Mouse (Mus musculus) liver, postnatal 0 days (tissue): Measurements from ENCODE around the gene Nf2.

ENCODE experiments used
- CTCF ChIP-seq: sonication (generic); IDR thresholded peaks from 2 replicates; pipeline ENCODE4 v1.5.1; 2016; ENCODE audit warnings: antibody characterized with exemption, low read depth
- EP300 ChIP-seq: IDR thresholded peaks from 2 replicates; pipeline ENCODE4 v1.6.1; 2016; ENCODE audit warnings: antibody characterized with exemption, low read depth, mild to moderate bottlenecking

- no peak for TF ChIP-seq CTCF
- no peak for TF ChIP-seq EP300
These were observed 37.7 kb upstream of the Nf2 start for GRCm38 (mm10) chr11:4886987-4887386.
